Mouse (Mus musculus) stomach, postnatal 0 days (tissue): ENCODE results near the gene Oas1a.

Source experiments
- CTCF ChIP-seq: IDR thresholded peaks from 2 replicates; pipeline ENCODE4 v1.5.1; 2016; ENCODE audit warnings: antibody characterized with exemption, low read depth, mild to moderate bottlenecking, moderate library complexity
- EP300 ChIP-seq: optimal IDR thresholded peaks from 2 replicates; pipeline ENCODE3; 2016; ENCODE audit warnings: antibody characterized with exemption

DNA sequence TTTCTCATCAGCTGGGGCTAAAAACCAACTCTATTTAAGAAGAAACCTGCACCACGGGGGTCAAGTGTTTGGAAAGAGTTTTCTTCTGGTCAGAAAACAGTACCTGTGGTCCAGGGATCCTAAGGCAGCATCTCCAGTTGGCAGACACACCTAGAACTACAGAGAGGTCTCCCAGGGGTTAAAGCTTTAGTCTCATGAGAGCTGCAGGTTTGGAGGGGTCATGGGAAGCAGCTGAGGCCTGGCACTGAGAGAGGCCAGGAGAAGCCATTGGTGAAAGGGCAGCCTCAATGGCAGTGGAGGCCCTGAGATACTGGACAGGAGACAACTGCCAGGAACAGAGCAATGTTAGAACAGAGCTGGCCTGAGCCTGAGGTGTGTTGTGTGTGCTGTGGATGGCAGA is 6.7 kb downstream of the Oas1a start:
- TF ChIP-seq EP300, result no peak
- TF ChIP-seq CTCF, result no peak
